Comparison of ENCODE assay signal across 14 mouse cellular contexts in genomic region chr5:146147903-146148302, GRCm38 (mm10). TPM values are rescaled to one million over a fixed set of nuclear protein-coding genes. Genes with fewer than 3 reads are reported as not detected.
DNase-seq lines count a peak whose midpoint lies in the region; ATAC-seq and TF ChIP-seq lines count a peak whose summit lies in the region.
"Had no signal": no experiment of that assay in that cellular context is flagged by ENCODE, and none has a peak within 500 bp of the region (broad histone marks: within the 10 kb centered on the region; RNA-seq: fewer than 3 reads in every experiment).

No protein-coding gene starts in this region.

- no peak overlapping the region for H3K4me2 ChIP-seq in hindbrain, embryonic 11.5 days (replicated peaks; ENCODE audit: low read depth, low read length)
- no peak overlapping the region for H3K4me2 ChIP-seq in hindbrain, embryonic 16.5 days (ENCODE audit: low read length)
- H3K4me2 ChIP-seq: hindbrain, embryonic 15.5 days; liver, embryonic 13.5 days; midbrain, embryonic 12.5 days had no signal

- TF ChIP-seq POLR2A in thymus, adult 2 months (IDR thresholded peaks at IDR 0.05; ENCODE audit: control insufficient read depth, extremely low read depth, insufficient read depth, low read length, poor library complexity), result no peak

- no peak for ATAC-seq in hindbrain, embryonic 11.5 days (ENCODE audit: low FRiP score)
- no peak for ATAC-seq in hindbrain, embryonic 16.5 days

- H3K36me3 ChIP-seq in hindbrain, embryonic 11.5 days (ENCODE audit: control insufficient read depth, insufficient read depth, low read length), result no peaks in the 10 kb centered on the region
- H3K36me3 ChIP-seq in hindbrain, embryonic 16.5 days (ENCODE audit: control insufficient read depth, insufficient read depth, low read length), result no peaks in the 10 kb centered on the region
- H3K36me3 ChIP-seq in thymus, adult 2 months (ENCODE audit: control insufficient read depth, insufficient read depth, low read length), result no peaks in the 10 kb centered on the region
- H3K36me3 ChIP-seq: forebrain, embryonic 10.5 days; G1E; hindbrain, embryonic 15.5 days; liver, embryonic 13.5 days; midbrain, embryonic 12.5 days had no signal

- H3K27ac ChIP-seq in hindbrain, embryonic 11.5 days (ENCODE audit: low read depth, low read length), result no peak overlapping the region
- no peak overlapping the region for H3K27ac ChIP-seq in hindbrain, embryonic 16.5 days (ENCODE audit: low read depth, low read length)
- no peak overlapping the region for H3K27ac ChIP-seq in thymus, adult 2 months (ENCODE audit: control insufficient read depth, insufficient read depth, low read length)
- H3K27ac ChIP-seq: forebrain, embryonic 10.5 days; hindbrain, embryonic 15.5 days; liver, embryonic 13.5 days; midbrain, embryonic 12.5 days had no signal

- H3K4me1 ChIP-seq in hindbrain, embryonic 11.5 days (replicated peaks; ENCODE audit: control insufficient read depth, insufficient read depth, low read length), result no peaks in the 10 kb centered on the region
- H3K4me1 ChIP-seq in hindbrain, embryonic 16.5 days (ENCODE audit: control insufficient read depth, insufficient read depth, low read depth, low read length), result no peaks in the 10 kb centered on the region
- no peaks in the 10 kb centered on the region for H3K4me1 ChIP-seq in thymus, adult 2 months (replicated peaks; ENCODE audit: control insufficient read depth, insufficient read depth, low read length)
- H3K4me1 ChIP-seq: forebrain, embryonic 10.5 days; hindbrain, embryonic 15.5 days; liver, embryonic 13.5 days; midbrain, embryonic 12.5 days had no signal

- DNase-seq in hindbrain, embryonic 11.5 days (ENCODE audit: low spot score), result peak; percentile 54
- peak; percentile 28 for DNase-seq in thymus, adult 2 months
- DNase-seq in thymus, postnatal 25 days, result no peak
- DNase-seq in induced T-regulatory cell, adult 2 months (ENCODE audit: low read depth), result peak; percentile 10
- DNase-seq in thymus, postnatal 4 days, result peak; percentile 58
- DNase-seq in natural killer cell, adult 2 months (ENCODE audit: low spot score in 2 of 2), result no peak
- DNase-seq in right cerebral cortex, adult 18-20 months, result no peak
- DNase-seq: heart, adult 11 months; liver, embryonic 13.5 days had no signal

- no peak for TF ChIP-seq CTCF in thymus, adult 2 months (IDR thresholded peaks at IDR 0.05; ENCODE audit: borderline replicate concordance, control insufficient read depth, extremely low read depth, insufficient read depth, low read length, poor library complexity)

- H3K9me3 ChIP-seq in hindbrain, embryonic 11.5 days (ENCODE audit: control insufficient read depth, low read length), result no peaks in the 10 kb centered on the region
- peaks cover 7% of the 10 kb centered on the region; the same call in 1 of the 2 replicates for H3K9me3 ChIP-seq in hindbrain, embryonic 16.5 days (ENCODE audit: control insufficient read depth, low read length)
- H3K9me3 ChIP-seq: hindbrain, embryonic 15.5 days had no signal

- no peak overlapping the region for H3K4me3 ChIP-seq in hindbrain, embryonic 11.5 days (ENCODE audit: low read depth, low read length)
- no peak overlapping the region for H3K4me3 ChIP-seq in hindbrain, embryonic 16.5 days (ENCODE audit: low read length)
- H3K4me3 ChIP-seq in thymus, adult 2 months (ENCODE audit: control insufficient read depth, insufficient read depth, low read length), result no peak overlapping the region
- H3K4me3 ChIP-seq: forebrain, embryonic 10.5 days; hindbrain, embryonic 15.5 days; liver, embryonic 13.5 days; midbrain, embryonic 12.5 days had no signal

- H3K27me3 ChIP-seq in hindbrain, embryonic 11.5 days (ENCODE audit: control insufficient read depth, insufficient read depth, low read length), result no peaks in the 10 kb centered on the region
- H3K27me3 ChIP-seq in hindbrain, embryonic 16.5 days (replicated peaks; ENCODE audit: control insufficient read depth, insufficient read depth, low read length), result no peaks in the 10 kb centered on the region
- H3K27me3 ChIP-seq in thymus, adult 2 months (ENCODE audit: control insufficient read depth, insufficient read depth, low read length), result no peaks in the 10 kb centered on the region
- H3K27me3 ChIP-seq: hindbrain, embryonic 15.5 days; liver, embryonic 13.5 days; midbrain, embryonic 12.5 days had no signal

- no peak overlapping the region for H3K9ac ChIP-seq in hindbrain, embryonic 11.5 days (ENCODE audit: low read depth, low read length)
- no peak overlapping the region for H3K9ac ChIP-seq in hindbrain, embryonic 16.5 days (ENCODE audit: low read depth, low read length)
- H3K9ac ChIP-seq: hindbrain, embryonic 15.5 days; liver, embryonic 13.5 days; midbrain, embryonic 12.5 days had no signal

- 41% methylated on average over 2 of the region's 2 CpGs for WGBS in hindbrain, embryonic 11.5 days
- 45% methylated on average over 2 of the region's 2 CpGs for WGBS in hindbrain, embryonic 16.5 days
- WGBS in thymus, adult 2 months, result 54% methylated on average over 2 of the region's 2 CpGs

RNA-seq across cellular contexts. Expression of gene Gm5565, which starts 12.4 kb away (rescaled TPM):
- not detected in 2 replicates for polyA plus RNA-seq in hindbrain, embryonic 11.5 days (2014; fragmentation: Nextera tagmentation; extraction: Ambion mirVana)
- polyA plus RNA-seq in hindbrain, embryonic 16.5 days (2015; fragmentation: Nextera tagmentation; extraction: Ambion mirVana), result not detected in 2 replicates
- polyA plus RNA-seq in thymus, adult 2 months (2012; rRNA removed), result not detected in 2 replicates
- polyA plus RNA-seq: forebrain, embryonic 10.5 days; G1E; hindbrain, embryonic 15.5 days; liver, embryonic 13.5 days; midbrain, embryonic 12.5 days had no signal

RNA-seq across cellular contexts. Expression of gene Gm6309, which starts 22.6 kb away (rescaled TPM):
- not detected in 2 replicates for polyA plus RNA-seq in hindbrain, embryonic 11.5 days (2014; fragmentation: Nextera tagmentation; extraction: Ambion mirVana)
- not detected in 2 replicates for polyA plus RNA-seq in hindbrain, embryonic 16.5 days (2015; fragmentation: Nextera tagmentation; extraction: Ambion mirVana)
- not detected in 2 replicates for polyA plus RNA-seq in thymus, adult 2 months (2012; rRNA removed)
- polyA plus RNA-seq: forebrain, embryonic 10.5 days; G1E; hindbrain, embryonic 15.5 days; liver, embryonic 13.5 days; midbrain, embryonic 12.5 days had no signal

RNA-seq across cellular contexts. Expression of gene 1700001J03Rik, which starts 37.2 kb away (rescaled TPM):
- polyA plus RNA-seq in hindbrain, embryonic 11.5 days (2014; fragmentation: Nextera tagmentation; extraction: Ambion mirVana), result not detected in 2 replicates
- 0.35 TPM in 1 of 2 replicates, not detected in the other for polyA plus RNA-seq in hindbrain, embryonic 16.5 days (2015; fragmentation: Nextera tagmentation; extraction: Ambion mirVana)
- 0.65 and 1.1 TPM in 2 replicates for polyA plus RNA-seq in thymus, adult 2 months (2012; rRNA removed)
- polyA plus RNA-seq: forebrain, embryonic 10.5 days; G1E; hindbrain, embryonic 15.5 days; liver, embryonic 13.5 days; midbrain, embryonic 12.5 days had no signal

Comparison
In these comparisons a context has a peak if more than half of its experiments do, and no peak if none do; other contexts are left out.
1. DNase-seq: peak in hindbrain, embryonic 11.5 days (single experiment), thymus, adult 2 months (single experiment), induced T-regulatory cell, adult 2 months (single experiment) and thymus, postnatal 4 days (single experiment); none in thymus, postnatal 25 days (single experiment), natural killer cell, adult 2 months (0 of 2) and right cerebral cortex, adult 18-20 months (single experiment).